Mouse (Mus musculus) MEL (cell line): ENCODE data around the gene Cdh10. TPM values are rescaled to one million over a fixed set of nuclear protein-coding genes. Genes with fewer than 3 reads are reported as not detected.

Experiments used
- DNase-seq: peaks from one replicate; pipeline ENCODE4 v3.0.0; 2011; ENCODE audit warnings: low read depth, low spot score
- H3K27ac ChIP-seq: 2 replicates; pipeline ENCODE4 v1.5.1; 2012; ENCODE audit warnings: low read depth, mild to moderate bottlenecking, control low read depth, low read length, moderate library complexity; ENCODE audit not compliant: control insufficient read depth
- H3K27me3 ChIP-seq, 2 experiments: fragments of 150-350 bp in 1 of 2; sonication (generic) in 1 of 2; 2 replicates each; pipeline ENCODE4 v1.6.1; 2012; ENCODE audit warnings: low read length in 2 of 2, mild to moderate bottlenecking in 2 of 2, improper control_type of control experiment in 1 of 2, moderate library complexity in 1 of 2; ENCODE audit not compliant: insufficient read depth in 2 of 2, control insufficient read depth in 1 of 2
- H3K36me3 ChIP-seq, 2 experiments: 2 replicates each; pipeline ENCODE4 v1.6.1; 2012 to 2014; ENCODE audit warnings: low read length in 2 of 2, improper control_type of control experiment in 1 of 2, inconsistent platforms in 1 of 2, mild to moderate bottlenecking in 1 of 2; ENCODE audit not compliant: insufficient read depth in 2 of 2, control insufficient read depth in 1 of 2
- H3K4me1 ChIP-seq, 2 experiments: fragments of 150-350 bp in 1 of 2; sonication (generic) in 1 of 2; 2 replicates each; pipeline ENCODE4 v1.6.1; 2012; ENCODE audit warnings: low read length in 2 of 2, improper control_type of control experiment in 1 of 2, mild to moderate bottlenecking in 1 of 2; ENCODE audit not compliant: insufficient read depth in 2 of 2, control insufficient read depth in 1 of 2
- H3K4me3 ChIP-seq, 2 experiments: fragments of 150-350 bp in 1 of 2; sonication (generic) in 1 of 2; 2 replicates each; pipeline ENCODE4 v1.5.1; 2012; ENCODE audit warnings: low read depth in 2 of 2, low read length in 2 of 2, mild to moderate bottlenecking in 2 of 2, moderate library complexity in 2 of 2, control low read depth in 1 of 2, improper control_type of control experiment in 1 of 2; ENCODE audit not compliant: control insufficient read depth in 1 of 2, insufficient read depth in 1 of 2
- H3K79me2 ChIP-seq: 2 replicates; pipeline ENCODE4 v1.6.1; 2012; ENCODE audit warnings: mild to moderate bottlenecking, low read length, moderate library complexity; ENCODE audit not compliant: control insufficient read depth, poor library complexity, insufficient read depth
- H3K9ac ChIP-seq: 2 replicates; pipeline ENCODE4 v1.6.1; 2012; ENCODE audit warnings: low read depth, mild to moderate bottlenecking, control low read depth, low read length, moderate library complexity; ENCODE audit not compliant: control insufficient read depth, poor library complexity, severe bottlenecking
- H3K9me3 ChIP-seq: fragments of 150-350 bp; sonication (generic); replicated peaks from 2 replicates; pipeline ENCODE4 v1.6.1; 2012; ENCODE audit warnings: mild to moderate bottlenecking, low read length, improper control_type of control experiment, moderate library complexity; ENCODE audit not compliant: insufficient read depth
- CHD1 ChIP-seq: IDR thresholded peaks from 2 replicates; pipeline ENCODE4 v1.6.1; 2012; ENCODE audit warnings: low read depth, mild to moderate bottlenecking, inconsistent platforms, low read length, improper control_type of control experiment
- CTCF ChIP-seq, 3 experiments: IDR thresholded peaks in 2 of 3; conservative IDR thresholded peaks in 1 of 3; 2 replicates each; pipeline ENCODE4 v1.5.1; 2011 to 2012; ENCODE audit warnings: low read length in 3 of 3, low read depth in 2 of 3, mild to moderate bottlenecking in 2 of 3, improper control_type of control experiment in 1 of 3, inconsistent platforms in 1 of 3, mixed read lengths in 1 of 3, moderate library complexity in 1 of 3; ENCODE audit not compliant: control insufficient read depth in 1 of 3, insufficient read depth in 1 of 3, poor library complexity in 1 of 3, severe bottlenecking in 1 of 3
- E2F4 ChIP-seq: IDR thresholded peaks from 2 replicates; pipeline ENCODE4 v1.6.1; 2011; ENCODE audit warnings: low read depth, low read length, improper control_type of control experiment, borderline replicate concordance
- ELF1 ChIP-seq: IDR thresholded peaks from 2 replicates; pipeline ENCODE4 v1.6.1; 2014; ENCODE audit warnings: low read depth, mild to moderate bottlenecking, inconsistent platforms, low read length, improper control_type of control experiment, moderate library complexity
- EP300 ChIP-seq, 2 experiments: IDR thresholded peaks; 2 replicates each; pipeline ENCODE4 v1.6.1; 2011; ENCODE audit warnings: improper control_type of control experiment in 2 of 2, low read length in 2 of 2, low read depth in 1 of 2, mild to moderate bottlenecking in 1 of 2
- GABPA ChIP-seq: IDR thresholded peaks from 2 replicates; pipeline ENCODE4 v1.6.1; 2012; ENCODE audit warnings: low read depth, mild to moderate bottlenecking, inconsistent platforms, low read length, improper control_type of control experiment, moderate library complexity
- GATA1 ChIP-seq: IDR thresholded peaks from 2 replicates; pipeline ENCODE4 v1.6.1; 2011; ENCODE audit warnings: low read depth, low read length, improper control_type of control experiment
- HCFC1 ChIP-seq: IDR thresholded peaks from 2 replicates; pipeline ENCODE4 v1.6.1; 2012; ENCODE audit warnings: low read depth, mild to moderate bottlenecking, inconsistent platforms, low read length, improper control_type of control experiment, moderate library complexity
- JUND ChIP-seq: IDR thresholded peaks from 2 replicates; pipeline ENCODE4 v1.6.1; 2011; ENCODE audit warnings: low read depth, mild to moderate bottlenecking, improper control_type of control experiment, low read length
- KAT2A ChIP-seq: conservative IDR thresholded peaks from 2 replicates; pipeline ENCODE4 v1.6.1; 2012; ENCODE audit warnings: low read depth, low read length, improper control_type of control experiment, inconsistent platforms
- MAX ChIP-seq: IDR thresholded peaks from 2 replicates; pipeline ENCODE4 v1.6.1; 2011; ENCODE audit warnings: low read length, improper control_type of control experiment
- MYB ChIP-seq: IDR thresholded peaks from 2 replicates; pipeline ENCODE4 v1.6.1; 2011; ENCODE audit warnings: mild to moderate bottlenecking, low read depth, low read length, improper control_type of control experiment
- MYC ChIP-seq: IDR thresholded peaks from 2 replicates; pipeline ENCODE4 v1.6.1; 2011; ENCODE audit warnings: low read depth, mild to moderate bottlenecking, low read length, improper control_type of control experiment, moderate library complexity
- NRF1 ChIP-seq: IDR thresholded peaks from 2 replicates; pipeline ENCODE4 v1.6.1; 2014; ENCODE audit warnings: low read depth, mild to moderate bottlenecking, inconsistent platforms, low read length, improper control_type of control experiment, moderate library complexity; ENCODE audit not compliant: poor library complexity, insufficient read depth, severe bottlenecking
- POLR2A ChIP-seq, 2 experiments: IDR thresholded peaks; 2 replicates each; pipeline ENCODE4 v1.6.1; 2011 to 2012; ENCODE audit warnings: low read length in 2 of 2, mild to moderate bottlenecking in 2 of 2, control low read depth in 1 of 2, improper control_type of control experiment in 1 of 2, low read depth in 1 of 2, moderate library complexity in 1 of 2; ENCODE audit not compliant: control insufficient read depth in 1 of 2, insufficient read depth in 1 of 2, poor library complexity in 1 of 2
- POLR2AphosphoS2 ChIP-seq: IDR thresholded peaks from 2 replicates; pipeline ENCODE4 v1.6.1; 2011; ENCODE audit warnings: low read length, improper control_type of control experiment
- POLR2AphosphoS5 ChIP-seq: IDR thresholded peaks from 2 replicates; pipeline ENCODE4 v1.6.1; 2012; ENCODE audit warnings: low read depth, borderline replicate concordance, mild to moderate bottlenecking, inconsistent platforms, low read length, moderate library complexity, mixed read lengths
- RCOR1 ChIP-seq: IDR thresholded peaks from 2 replicates; pipeline ENCODE4 v1.6.1; 2012; ENCODE audit warnings: low read depth, mild to moderate bottlenecking, inconsistent platforms, low read length, improper control_type of control experiment
- SMC3 ChIP-seq: IDR thresholded peaks from 2 replicates; pipeline ENCODE4 v1.6.1; 2011; ENCODE audit warnings: low read depth, low read length, improper control_type of control experiment
- TAL1 ChIP-seq: IDR thresholded peaks from 2 replicates; pipeline ENCODE4 v1.6.1; 2012; ENCODE audit warnings: mild to moderate bottlenecking, inconsistent platforms, low read length, moderate library complexity, mixed read lengths
- TCF12 ChIP-seq: IDR thresholded peaks from 2 replicates; pipeline ENCODE4 v1.6.1; 2014; ENCODE audit warnings: low read depth, mild to moderate bottlenecking, inconsistent platforms, low read length, improper control_type of control experiment, moderate library complexity
- UBTF ChIP-seq: IDR thresholded peaks from 2 replicates; pipeline ENCODE4 v1.6.1; 2012; ENCODE audit warnings: low read depth, mild to moderate bottlenecking, inconsistent platforms, low read length, improper control_type of control experiment, moderate library complexity, borderline replicate concordance; ENCODE audit not compliant: insufficient read depth
- USF1 ChIP-seq: IDR thresholded peaks from 2 replicates; pipeline ENCODE4 v1.6.1; 2014; ENCODE audit warnings: low read depth, mild to moderate bottlenecking, inconsistent platforms, low read length, improper control_type of control experiment, moderate library complexity
- ZC3H11A ChIP-seq: IDR thresholded peaks from 2 replicates; pipeline ENCODE4 v1.6.1; 2012; ENCODE audit warnings: low read depth, mild to moderate bottlenecking, inconsistent platforms, low read length, improper control_type of control experiment
- ZKSCAN1 ChIP-seq: IDR thresholded peaks from 2 replicates; pipeline ENCODE4 v1.6.1; 2012; ENCODE audit warnings: low read depth, mild to moderate bottlenecking, inconsistent platforms, low read length, improper control_type of control experiment, moderate library complexity
- ZMIZ1 ChIP-seq: IDR thresholded peaks from 2 replicates; pipeline ENCODE4 v1.6.1; 2012; ENCODE audit warnings: low read depth, mild to moderate bottlenecking, inconsistent platforms, low read length, improper control_type of control experiment, moderate library complexity
- ZNF384 ChIP-seq: IDR thresholded peaks from 2 replicates; pipeline ENCODE4 v1.6.1; 2012; ENCODE audit warnings: low read depth, mild to moderate bottlenecking, inconsistent platforms, low read length, improper control_type of control experiment
- polyA plus RNA-seq, 2 experiments: library from polyadenylated mRNA; stranded (reverse) in 1 of 2; unstranded in 1 of 2; fragments of >175 nt in 1 of 2; fragments of >200 nt in 1 of 2; gene quantifications; 2 replicates each; pipeline versions ENCODE4 v1.2.1 to v1.2.4; 2012; ENCODE audit warnings: low replicate concordance in 2 of 2, low read depth in 1 of 2; ENCODE audit not compliant: insufficient read length in 2 of 2, insufficient read depth in 1 of 2, missing spikeins in 1 of 2
- total RNA-seq: library from RNA; depleted of rRNA; stranded (reverse); fragments of 300-350 nt; gene quantifications from 2 replicates; pipeline ENCODE4 v1.2.3, GENCODE M21; 2012

The Cdh10 gene
- total and polyA plus RNA-seq, 3 experiments = not detected

DNA sequence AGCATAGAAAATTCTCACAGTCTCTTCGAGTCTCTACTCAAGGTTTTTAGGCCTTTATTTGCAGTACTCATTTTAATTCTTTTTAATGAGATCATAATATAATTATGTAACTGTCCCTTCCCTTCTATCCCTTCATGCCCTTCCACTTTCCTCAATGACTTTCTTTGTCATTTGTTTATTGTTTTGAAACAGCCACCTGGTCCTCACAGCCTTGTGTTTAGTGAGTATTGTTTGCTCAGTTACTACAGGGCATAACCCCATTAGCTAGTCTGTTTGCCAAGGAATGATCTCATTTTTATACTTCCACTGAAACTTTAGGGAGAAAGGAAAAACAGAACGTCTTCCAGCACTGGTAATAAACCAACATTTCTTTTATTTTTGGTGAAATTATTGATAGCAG lies 39.4 kb downstream of the Cdh10 start:
- Histone ChIP-seq H3K79me2 (no peaks in the 10 kb centered on the region), H3K9me3 (no peaks in the 10 kb centered on the region), H3K4me1 (no peaks in the 10 kb centered on the region), H3K36me3 (peaks cover 0 to 4% of the 10 kb centered on the region in 2 experiments; a peak in 2 of 4 replicates), H3K27me3 (no peaks in the 10 kb centered on the region), H3K27ac (no peak overlapping the region), H3K4me3 (no peak overlapping the region), H3K9ac (no peak overlapping the region)
- no peak for DNase-seq
- TF ChIP-seq NRF1 (no peak), ZKSCAN1 (no peak), TAL1 (no peak), CTCF (IDR thresholded peaks at IDR 0.05 in 2 of 3, conservative IDR thresholded peaks at IDR 0.05 in 1 of 3; ENCODE audit: control insufficient read depth in 1 of 3, insufficient read depth in 1 of 3, low read depth in 2 of 3, low read length in 3 of 3, poor library complexity in 1 of 3, severe bottlenecking in 1 of 3) (no peak), MAX (no peak), HCFC1 (no peak)

DNA sequence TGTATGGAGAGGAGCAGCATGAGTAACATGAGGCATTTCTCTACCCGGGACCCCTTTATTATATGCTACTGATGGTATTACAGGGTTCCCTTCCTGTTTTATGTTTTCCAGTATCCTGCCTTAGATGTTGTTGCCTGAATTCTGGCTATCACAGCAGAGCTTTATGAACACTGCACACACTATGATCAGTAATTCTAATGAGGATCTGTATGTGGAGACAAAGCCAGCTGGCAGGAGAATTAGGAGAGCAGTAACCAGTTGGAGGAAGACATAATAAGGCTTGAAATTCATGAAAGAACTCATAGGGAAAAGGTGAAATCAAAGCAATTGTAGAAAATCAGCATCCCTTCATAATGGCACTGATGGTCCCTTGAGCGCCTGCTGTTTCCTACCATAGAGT lies 51.1 kb downstream of the Cdh10 start:
- Histone ChIP-seq H3K4me3 (no peak overlapping the region), H3K27ac (no peak overlapping the region), H3K9ac (no peak overlapping the region), H3K4me1 (no peaks in the 10 kb centered on the region), H3K9me3 (no peaks in the 10 kb centered on the region), H3K36me3 (no peaks in the 10 kb centered on the region), H3K79me2 (no peaks in the 10 kb centered on the region), H3K27me3 (no peaks in the 10 kb centered on the region)
- DNase-seq = no peak
- no peak for TF ChIP-seq ZKSCAN1
- TF ChIP-seq POLR2AphosphoS5 = no peak
- TF ChIP-seq MYC = no peak
- no peak for TF ChIP-seq KAT2A
- TF ChIP-seq MAX = no peak
- no peak for TF ChIP-seq POLR2AphosphoS2
- TF ChIP-seq HCFC1 = no peak
- no peak for TF ChIP-seq ZNF384
- TF ChIP-seq MYB = no peak
- TF ChIP-seq JUND = no peak
- no peak for TF ChIP-seq ELF1
- no peak for TF ChIP-seq USF1

DNA sequence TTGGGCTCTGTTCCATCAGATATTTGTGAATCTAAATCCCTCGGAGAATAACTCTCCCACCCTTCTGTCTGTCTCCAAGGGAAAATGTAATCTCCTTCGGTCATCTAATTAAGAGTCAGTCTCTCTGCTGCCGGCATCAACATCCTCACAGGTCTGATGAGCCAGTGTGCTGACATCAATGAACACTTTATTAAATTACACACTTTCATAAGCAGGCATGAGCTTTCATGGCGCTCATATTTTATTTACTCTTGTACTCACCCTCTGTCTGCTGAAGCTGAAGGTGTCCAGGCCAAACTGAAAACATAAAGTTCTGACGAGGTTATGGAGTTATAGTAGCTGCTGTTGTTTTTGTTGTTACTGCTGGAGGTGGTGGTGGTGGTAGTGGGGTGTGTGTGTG lies 62.7 kb downstream of the Cdh10 start:
- peaks cover 3 to 6% of the 10 kb centered on the region in 2 experiments; a peak in 3 of 4 replicates for H3K4me1 ChIP-seq
- no peaks in the 10 kb centered on the region for H3K9me3 ChIP-seq
- peaks cover 0 to 3% of the 10 kb centered on the region in 2 experiments; a peak in 2 of 4 replicates for H3K36me3 ChIP-seq
- H3K79me2 ChIP-seq = no peaks in the 10 kb centered on the region
- DNase-seq = no peak
- no peaks in the 10 kb centered on the region for H3K27me3 ChIP-seq
- no peak overlapping the region for H3K9ac ChIP-seq
- H3K4me3 ChIP-seq = no peak overlapping the region
- no peak overlapping the region for H3K27ac ChIP-seq
- no peak for TF ChIP-seq RCOR1
- TF ChIP-seq TCF12 = no peak
- TF ChIP-seq CHD1 = no peak
- no peak for TF ChIP-seq ZC3H11A
- no peak for TF ChIP-seq MAX
- TF ChIP-seq EP300 (IDR thresholded peaks at IDR 0.05; ENCODE audit: low read depth in 1 of 2, low read length in 2 of 2) = no peak
- no peak for TF ChIP-seq SMC3
- no peak for TF ChIP-seq ZMIZ1
- TF ChIP-seq GATA1 = no peak
- no peak for TF ChIP-seq UBTF
- no peak for TF ChIP-seq ZNF384
- no peak for TF ChIP-seq E2F4
- no peak for TF ChIP-seq POLR2AphosphoS2
- no peak for TF ChIP-seq KAT2A
- no peak for TF ChIP-seq NRF1
- TF ChIP-seq GABPA = no peak
- TF ChIP-seq POLR2A (IDR thresholded peaks at IDR 0.05; ENCODE audit: control insufficient read depth in 1 of 2, insufficient read depth in 1 of 2, low read depth in 1 of 2, low read length in 2 of 2, poor library complexity in 1 of 2) = no peak
